ENCODE assay signal across 13 mouse cellular contexts in genomic region chr8:93599306-93599705, GRCm38 (mm10).
A peak's percentile ranks its signal among the peaks of the same experiment; 100 is the strongest.
DNase-seq lines count a peak whose midpoint lies in the region; ATAC-seq lines count a peak whose summit lies in the region.
"Had no signal": no experiment of that assay in that cellular context is flagged by ENCODE, and none has a peak within 500 bp of the region (broad histone marks: within the 10 kb centered on the region; RNA-seq: fewer than 3 reads in every experiment).

No protein-coding gene starts in this region.

- H3K27ac ChIP-seq in heart, embryonic 15.5 days = peak overlapping the region; percentile 68
- H3K27ac ChIP-seq in lung, embryonic 16.5 days (ENCODE audit: low read length) = peak overlapping the region; percentile 59
- peak overlapping the region; percentile 29; the same call in 1 of the 2 replicates for H3K27ac ChIP-seq in intestine, embryonic 16.5 days (ENCODE audit: low read length)
- H3K27ac ChIP-seq: liver, embryonic 14.5 days had no signal

- H3K9me3 ChIP-seq in heart, embryonic 15.5 days (replicated peaks) = no peaks in the 10 kb centered on the region
- no peaks in the 10 kb centered on the region for H3K9me3 ChIP-seq in lung, embryonic 16.5 days (ENCODE audit: control insufficient read depth, low read length)
- no peaks in the 10 kb centered on the region for H3K9me3 ChIP-seq in intestine, embryonic 16.5 days (ENCODE audit: control insufficient read depth, low read length)

- no peaks in the 10 kb centered on the region for H3K27me3 ChIP-seq in heart, embryonic 15.5 days
- H3K27me3 ChIP-seq in lung, embryonic 16.5 days (ENCODE audit: control insufficient read depth, insufficient read depth, low read depth, low read length) = no peaks in the 10 kb centered on the region; the same call in 1 of the 2 replicates
- H3K27me3 ChIP-seq in intestine, embryonic 16.5 days (replicated peaks; ENCODE audit: control insufficient read depth, insufficient read depth, low read length) = no peaks in the 10 kb centered on the region

- no peak overlapping the region for H3K9ac ChIP-seq in heart, embryonic 15.5 days
- H3K9ac ChIP-seq in lung, embryonic 16.5 days (ENCODE audit: low read length) = no peak overlapping the region
- no peak overlapping the region for H3K9ac ChIP-seq in intestine, embryonic 16.5 days (ENCODE audit: low read depth, low read length)
- H3K9ac ChIP-seq: liver, embryonic 14.5 days had no signal

- no peak for ATAC-seq in heart, embryonic 15.5 days (replicated peaks; ENCODE audit: insufficient number of reproducible peaks, insufficient read depth, low FRiP score, low read depth)
- ATAC-seq in lung, embryonic 16.5 days (ENCODE audit: low read depth) = no peak
- ATAC-seq in intestine, embryonic 16.5 days = no peak

- H3K4me2 ChIP-seq in heart, embryonic 15.5 days = peak overlapping the region; percentile 52
- H3K4me2 ChIP-seq in lung, embryonic 16.5 days (ENCODE audit: low read depth, low read length) = no peak overlapping the region
- no peak overlapping the region for H3K4me2 ChIP-seq in intestine, embryonic 16.5 days (ENCODE audit: low read depth, low read length)

- H3K4me1 ChIP-seq in heart, embryonic 15.5 days (replicated peaks) = peaks cover 13% of the 10 kb centered on the region
- H3K4me1 ChIP-seq in lung, embryonic 16.5 days (replicated peaks; ENCODE audit: control insufficient read depth, insufficient read depth, low read length) = 0 out of 2 replicates have a peak, but pooled peaks cover 2% of the 10 kb centered on the region
- H3K4me1 ChIP-seq in intestine, embryonic 16.5 days (ENCODE audit: control insufficient read depth, insufficient read depth, low read length) = no peaks in the 10 kb centered on the region

- H3K36me3 ChIP-seq in heart, embryonic 15.5 days = no peaks in the 10 kb centered on the region
- H3K36me3 ChIP-seq in lung, embryonic 16.5 days (ENCODE audit: control insufficient read depth, insufficient read depth, low read length) = no peaks in the 10 kb centered on the region
- no peaks in the 10 kb centered on the region for H3K36me3 ChIP-seq in intestine, embryonic 16.5 days (ENCODE audit: control insufficient read depth, insufficient read depth, low read length)

- H3K4me3 ChIP-seq in heart, embryonic 15.5 days = no peak overlapping the region
- H3K4me3 ChIP-seq in lung, embryonic 16.5 days (ENCODE audit: low read length) = no peak overlapping the region
- H3K4me3 ChIP-seq in intestine, embryonic 16.5 days (ENCODE audit: low read length) = no peak overlapping the region
- H3K4me3 ChIP-seq: erythroblast, embryonic 14.5 days had no signal

- DNase-seq in cerebellum, postnatal 14 days = peak; percentile 23 to 32
- no peak for DNase-seq in cerebellum, postnatal 4 days (ENCODE audit: low spot score in 2 of 2)
- DNase-seq in heart, postnatal 25 days (ENCODE audit: low spot score) = no peak
- DNase-seq in lung, adult 18-20 months = no peak
- DNase-seq in adipocyte (ENCODE audit: low spot score) = no peak
- DNase-seq: adrenal gland, adult 2 months; cerebellum, adult 8-10 months; thymus, postnatal 36 days had no signal

- intact Hi-C loops in heart, postnatal 25 days (cut with DNase I) = loop anchor here (5.0 to 10.0 kb wide), 3 partner anchors 63 to 605 kb away; no protein-coding TSS in a partner anchor

- WGBS in heart, embryonic 15.5 days = 50% methylated on average over 9 of the region's 9 CpGs
- WGBS in lung, embryonic 16.5 days = 41% methylated on average over 9 of the region's 9 CpGs
- 48% methylated on average over 9 of the region's 9 CpGs for WGBS in intestine, embryonic 16.5 days

Comparison
In these comparisons a context has a peak if more than half of its experiments do, and no peak if none do; other contexts are left out.
1. DNase-seq: peak in cerebellum, postnatal 14 days (2 of 2); none in cerebellum, postnatal 4 days (0 of 2), heart, postnatal 25 days (single experiment), lung, adult 18-20 months (0 of 2) and adipocyte (single experiment).
2. Peak in every context shown above with its lines, with median percentiles within 50 percentile points of each other: H3K27ac ChIP-seq.